Mouse (Mus musculus) gonadal fat pad, adult 2 months (tissue): ENCODE results near the gene Olfr1018. TPM values are rescaled to one million over a fixed set of nuclear protein-coding genes. Genes with fewer than 3 reads are reported as not detected.

Experiments
- DNase-seq: peaks from one replicate; pipeline ENCODE4 v3.0.0-alpha.2; 2012; ENCODE audit warnings: low read depth
- polyA plus RNA-seq: library from polyadenylated mRNA; depleted of rRNA; stranded (reverse); fragments of >200 nt; gene quantifications from 2 replicates; pipeline ENCODE4 v1.2.3, GENCODE M21; 2012; rRNA removed

The Olfr1018 gene
- not detected in 2 replicates for polyA plus RNA-seq

DNA sequence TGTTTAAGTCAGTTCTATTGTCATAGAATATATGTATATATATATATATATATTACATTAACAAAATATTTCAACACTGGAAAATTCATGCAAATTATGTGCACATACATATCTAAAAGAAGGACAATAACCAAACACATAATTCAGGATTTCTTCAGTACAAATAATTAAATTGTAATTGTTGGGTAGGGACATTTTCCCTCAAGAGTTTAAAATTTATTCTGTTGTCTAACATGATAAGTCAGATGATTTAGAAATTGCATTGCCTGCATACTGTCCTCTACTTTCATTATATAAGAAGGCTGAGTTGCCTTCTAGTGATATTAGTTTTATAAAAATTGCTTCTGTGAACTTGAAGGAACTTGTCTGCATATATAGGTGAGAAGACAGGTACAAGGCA lies at the start of gene Olfr1018:
Gene Olfr1018, plus strand, starts transcription at position 301 of the 400 bp plus-strand sequence.
- DNase-seq = no peak

DNA sequence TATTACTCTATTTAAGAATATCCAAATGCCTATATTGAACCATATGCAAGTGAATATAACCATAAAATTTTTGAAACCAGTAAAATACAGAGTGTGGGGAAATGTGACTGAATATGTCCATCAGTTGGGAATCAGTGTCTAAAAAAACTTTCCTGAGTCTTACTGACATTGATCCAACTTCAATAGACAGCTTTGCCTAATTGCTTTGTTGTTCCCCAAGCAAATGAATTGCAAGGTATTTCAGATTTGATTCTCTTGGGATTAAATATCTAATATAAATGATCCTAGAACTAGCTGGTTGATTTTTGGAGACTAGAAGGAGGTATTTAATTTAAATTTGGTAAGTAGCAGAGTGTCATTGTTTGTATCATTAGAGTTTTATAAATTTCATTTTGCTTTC lies 45.9 kb upstream of the Olfr1018 start, which contains the start of gene Olfr1014:
Gene Olfr1014, plus strand, starts transcription at position 301 of the 400 bp plus-strand sequence.
- DNase-seq = no peak

DNA sequence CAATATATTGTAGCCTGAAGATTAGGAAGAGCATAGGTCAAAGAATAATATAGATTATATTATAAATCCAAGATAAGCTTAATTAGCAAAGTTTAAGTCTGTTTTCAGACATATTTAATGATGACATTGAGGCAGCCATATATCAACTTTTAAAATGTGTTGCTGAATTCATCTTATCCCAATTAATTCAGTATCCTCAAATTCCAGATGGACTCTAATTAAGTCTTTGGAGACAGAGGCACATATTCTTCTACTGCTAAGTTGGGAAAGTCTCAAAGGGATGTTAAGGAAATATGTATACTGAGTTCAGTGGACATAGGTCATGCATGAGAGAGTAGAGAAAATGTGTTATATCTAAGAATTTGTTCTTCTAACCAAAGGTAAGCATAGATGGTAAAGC lies 36.6 kb upstream of the Olfr1018 start, which contains the start of gene Olfr1015:
Gene Olfr1015, plus strand, starts transcription at position 301 of the 400 bp plus-strand sequence.
- DNase-seq = no peak

DNA sequence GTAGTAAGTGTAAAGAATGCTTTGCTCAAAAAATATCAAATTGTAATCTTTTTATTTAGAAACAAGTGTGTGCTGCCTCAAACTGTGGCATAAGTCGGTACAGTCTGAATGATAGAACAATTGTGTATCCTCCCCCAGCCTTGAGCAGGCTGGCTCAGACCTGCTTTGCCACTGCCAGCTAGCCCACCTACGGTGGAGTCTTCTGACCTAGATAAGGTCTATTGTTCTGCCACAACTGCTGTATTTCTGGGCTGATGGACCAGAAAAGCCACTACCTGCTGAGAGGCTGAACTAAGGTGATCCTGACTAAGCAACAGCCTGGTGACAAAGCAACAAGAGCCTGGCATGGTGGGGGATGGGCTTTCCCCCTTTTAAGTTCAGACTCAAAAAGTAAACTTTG lies 25.9 kb upstream of the Olfr1018 start:
- DNase-seq = no peak

DNA sequence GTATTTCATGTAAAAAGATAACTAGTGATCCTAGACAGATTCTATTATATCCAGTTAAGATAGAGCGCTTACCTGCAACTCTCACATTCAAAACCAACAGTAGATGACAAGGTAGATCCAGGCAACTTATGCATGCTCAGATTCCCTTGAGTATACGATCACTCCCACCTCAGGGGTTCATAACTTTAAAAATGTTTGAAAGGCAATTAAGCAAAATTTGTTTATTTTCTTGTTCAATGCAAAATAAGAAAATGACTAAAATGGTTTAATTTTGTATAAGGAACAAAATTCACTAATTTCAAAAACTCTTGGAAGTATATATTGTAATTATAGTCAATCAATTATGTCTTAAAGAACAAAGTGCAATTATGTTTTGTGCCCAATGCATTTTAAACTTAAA lies 15.8 kb upstream of the Olfr1018 start, which contains the start of gene Olfr1016:
Gene Olfr1016, minus strand, starts transcription at position 101 of the 400 bp plus-strand sequence.
- DNase-seq = no peak

DNA sequence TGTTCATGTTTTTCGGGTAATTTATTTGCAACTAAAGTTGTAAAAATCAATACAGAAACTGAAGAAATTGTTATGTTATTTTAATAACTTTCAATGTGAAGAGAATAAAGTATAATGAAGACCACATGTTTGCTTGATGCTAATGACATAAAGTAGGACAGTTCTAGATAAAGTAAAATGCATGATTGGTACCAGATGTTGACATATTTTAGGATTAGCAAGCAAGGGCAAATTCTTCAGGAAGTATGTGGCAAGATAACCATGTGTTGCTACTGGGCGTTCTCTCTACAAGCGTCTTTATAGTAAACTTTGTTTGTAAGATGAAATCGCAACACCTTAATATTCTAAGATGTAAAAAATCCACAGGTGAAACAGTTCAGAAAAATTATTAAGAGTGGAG lies 13.8 kb upstream of the Olfr1018 start:
- no peak for DNase-seq

DNA sequence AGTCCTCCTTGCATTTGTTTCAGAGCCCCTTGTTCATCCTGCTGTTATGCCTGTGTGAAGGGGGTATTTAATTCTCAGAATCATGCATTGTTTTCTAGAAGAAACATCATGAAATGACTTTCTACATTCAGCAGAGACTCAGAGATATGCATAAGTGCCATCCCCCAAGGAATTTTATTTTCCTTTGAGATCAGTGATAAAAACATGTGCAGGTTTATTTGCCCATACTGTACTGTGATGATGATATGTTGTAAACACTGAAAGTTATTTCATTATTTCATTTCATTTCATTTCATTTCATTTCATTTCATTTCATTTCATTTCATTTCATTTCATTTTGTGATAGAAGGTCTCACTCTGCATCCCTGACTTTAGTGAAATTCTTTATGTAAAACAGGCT lies 27.1 kb downstream of the Olfr1018 start, which contains the start of gene Olfr1019:
Gene Olfr1019, minus strand, starts transcription at position 101 of the 400 bp plus-strand sequence.
- no peak for DNase-seq

DNA sequence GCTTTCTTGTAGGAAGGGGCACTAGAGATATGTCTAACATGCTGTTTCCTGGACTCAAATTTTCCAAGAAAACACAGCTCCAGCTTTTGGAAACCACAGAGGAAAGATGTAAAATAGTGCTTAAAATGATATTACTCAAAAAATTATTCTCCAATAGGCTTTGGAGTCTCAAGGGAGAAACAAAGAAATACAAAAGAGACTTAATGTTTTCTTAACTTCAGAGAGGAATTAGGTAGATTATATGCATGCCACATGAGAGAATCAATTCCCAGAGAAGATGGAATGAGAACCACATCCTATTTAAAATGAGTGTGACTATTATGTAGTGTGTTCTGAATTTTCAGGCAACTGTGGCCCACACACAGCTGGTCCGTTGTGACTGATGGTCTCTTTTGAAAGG lies 28.5 kb downstream of the Olfr1018 start, which contains the start of gene Olfr1020:
Gene Olfr1020, plus strand, starts transcription at position 301 of the 400 bp plus-strand sequence.
- DNase-seq = no peak

DNA sequence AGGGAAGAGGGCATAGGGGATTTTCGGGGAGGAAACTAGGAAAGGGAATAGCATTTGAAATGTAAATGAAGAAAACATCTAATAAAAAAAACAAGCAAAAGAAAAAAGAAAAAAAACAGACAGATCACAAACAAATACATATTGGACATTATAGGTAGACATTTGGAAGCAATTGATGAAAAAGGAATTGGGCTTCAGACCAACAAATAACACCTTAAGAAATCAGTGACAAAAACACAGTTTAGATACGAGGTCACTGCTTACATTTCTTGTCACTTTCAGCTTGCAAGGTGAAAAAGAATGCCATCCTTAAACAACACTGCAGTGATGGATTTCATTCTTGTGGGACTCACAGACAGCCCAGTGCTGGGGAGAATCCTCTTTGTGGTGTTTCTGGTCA lies 50.0 kb downstream of the Olfr1018 start, which contains the start of gene Olfr1022:
Gene Olfr1022, plus strand, starts transcription at position 301 of the 400 bp plus-strand sequence.
- DNase-seq = no peak

Other genes starting within 250 kb of the Olfr1018 start
- gene Olfr996, start 239.3 kb upstream of the Olfr1018 start, polyA plus RNA-seq = not detected in 2 replicates
- gene Olfr998, start 229.5 kb upstream of the Olfr1018 start, polyA plus RNA-seq = not detected in 2 replicates
- not detected in 2 replicates for gene Olfr1000, start 206.6 kb upstream of the Olfr1018 start, polyA plus RNA-seq
- not detected in 2 replicates for gene Olfr1002, start 167.8 kb upstream of the Olfr1018 start, polyA plus RNA-seq
- gene Olfr154, start 154.0 kb upstream of the Olfr1018 start, polyA plus RNA-seq = not detected in 2 replicates
- not detected in 2 replicates for gene Olfr1006, start 139.7 kb upstream of the Olfr1018 start, polyA plus RNA-seq
- gene Olfr1008, start 129.0 kb upstream of the Olfr1018 start, polyA plus RNA-seq = not detected in 2 replicates
- gene Olfr1009, start 103.1 kb upstream of the Olfr1018 start, polyA plus RNA-seq = not detected in 2 replicates
- not detected in 2 replicates for gene Olfr1012, start 55.7 kb upstream of the Olfr1018 start, polyA plus RNA-seq
- gene Olfr1013, start 51.4 kb upstream of the Olfr1018 start, polyA plus RNA-seq = not detected in 2 replicates
- gene Olfr1014, start 45.8 kb upstream of the Olfr1018 start, polyA plus RNA-seq = not detected in 2 replicates
- gene Olfr1015, start 36.5 kb upstream of the Olfr1018 start, polyA plus RNA-seq = not detected in 2 replicates
- gene Olfr1016, start 15.9 kb upstream of the Olfr1018 start, polyA plus RNA-seq = not detected in 2 replicates
- not detected in 2 replicates for gene Olfr1019, start 27.0 kb downstream of the Olfr1018 start, polyA plus RNA-seq
- gene Olfr1020, start 28.6 kb downstream of the Olfr1018 start, polyA plus RNA-seq = not detected in 2 replicates
- gene Olfr1022, start 50.1 kb downstream of the Olfr1018 start, polyA plus RNA-seq = not detected in 2 replicates
- gene Olfr1023, start 67.2 kb downstream of the Olfr1018 start, polyA plus RNA-seq = not detected in 2 replicates
- not detected in 2 replicates for gene Olfr1024, start 86.6 kb downstream of the Olfr1018 start, polyA plus RNA-seq
- gene Olfr1025-ps1, start 96.7 kb downstream of the Olfr1018 start, polyA plus RNA-seq = not detected in 2 replicates
- gene Olfr1026, start 103.1 kb downstream of the Olfr1018 start, polyA plus RNA-seq = not detected in 2 replicates
- not detected in 2 replicates for gene Olfr1028, start 132.0 kb downstream of the Olfr1018 start, polyA plus RNA-seq
- gene Olfr1029, start 155.4 kb downstream of the Olfr1018 start, polyA plus RNA-seq = not detected in 2 replicates
- not detected in 2 replicates for gene Olfr1030, start 160.8 kb downstream of the Olfr1018 start, polyA plus RNA-seq
- gene Olfr1031, start 171.8 kb downstream of the Olfr1018 start, polyA plus RNA-seq = not detected in 2 replicates
- gene Olfr1032, start 187.1 kb downstream of the Olfr1018 start, polyA plus RNA-seq = not detected in 2 replicates
- gene Olfr1033, start 202.2 kb downstream of the Olfr1018 start, polyA plus RNA-seq = 0.61 and 1.0 TPM in 2 replicates
- 0.13 and 0.14 TPM in 2 replicates for gene Olfr1034, start 227.4 kb downstream of the Olfr1018 start, polyA plus RNA-seq